Mouse (Mus musculus): ENCODE measurements around the gene Entpd2.

Entpd2 gene

GRCm38 (mm10) chr2:25430395-25431233 is 34.9 kb downstream of the Entpd2 start:
- peak; percentile 64 for DNase-seq

- DNase-seq = no peak
These were observed 35.7 kb downstream of the Entpd2 start for GRCm38 (mm10) chr2:25431308-25431855.

GRCm38 (mm10) chr2:25432326-25433098 is 36.8 kb downstream of the Entpd2 start:
- DNase-seq = no peak

GRCm38 (mm10) chr2:25433101-25433500 is 37.4 kb downstream of the Entpd2 start:
- no peak for DNase-seq

GRCm38 (mm10) chr2:25434292-25434691 is 38.6 kb downstream of the Entpd2 start:
- DNase-seq = no peak

GRCm38 (mm10) chr2:25436286-25436820 is 40.7 kb downstream of the Entpd2 start:
- no peak for DNase-seq

- no peak for DNase-seq
These were observed 45.4 kb downstream of the Entpd2 start for GRCm38 (mm10) chr2:25441067-25441466.

GRCm38 (mm10) chr2:25442682-25443081 is 47.0 kb downstream of the Entpd2 start:
- DNase-seq = no peak
